Mouse (Mus musculus) inflammation-experienced regulatory T-cells, adult 6 months (primary cell): ENCODE data around the gene Dag1. TPM values are rescaled to one million over a fixed set of nuclear protein-coding genes. Genes with fewer than 3 reads are reported as not detected.
"Not testable (repeated sequence)": the region's sequence is repeated elsewhere in the genome, so short reads cannot be mapped to it uniquely, and the experiment has no call there.

ENCODE experiments used
- ATAC-seq: one replicate; pipeline ENCODE4 v1.8.0; 2017
- polyA plus RNA-seq, 3 experiments: library from polyadenylated mRNA; unstranded; fragments of 100-300 nt; shearing (Covaris generic); gene quantifications; one replicate each; pipeline ENCODE4 v1.2.1; 2017

Gene Dag1
- polyA plus RNA-seq = 1 to 10 TPM; 1.6 to 3.2 (median 2.2) TPM

DNA sequence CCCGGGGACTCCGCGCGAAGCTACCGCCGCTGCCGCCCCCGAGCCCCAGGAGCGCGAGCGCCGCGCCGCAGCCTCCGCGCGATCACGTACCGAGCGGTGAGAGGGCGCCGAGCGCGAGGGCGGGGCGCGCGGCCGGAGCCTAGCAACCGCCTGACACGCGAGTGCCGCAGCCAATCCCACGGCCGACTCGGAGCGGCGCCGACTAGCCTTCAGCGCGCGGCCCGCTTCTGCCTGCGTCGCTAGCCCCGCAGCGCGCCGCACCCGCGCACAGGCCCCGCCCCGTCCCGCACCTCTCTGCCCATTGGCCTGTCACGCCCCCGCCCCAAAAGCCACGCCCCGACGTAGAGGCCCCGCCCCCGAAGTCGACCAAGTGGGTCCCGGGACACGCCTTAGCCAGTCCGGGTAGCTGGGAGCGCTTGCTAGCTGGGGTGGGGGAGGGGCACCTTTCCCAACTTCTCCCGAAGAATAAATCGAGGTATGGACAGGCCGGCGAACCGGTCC lies at the start of gene Dag1:
Gene Dag1, minus strand, starts transcription at position 269 of the 501 bp plus-strand sequence.
- peak; percentile 92 for ATAC-seq

- no peak for ATAC-seq
Observed at GRCm38 (mm10) chr9:108308141-108308540, 44.4 kb upstream of the Dag1 start.

DNA sequence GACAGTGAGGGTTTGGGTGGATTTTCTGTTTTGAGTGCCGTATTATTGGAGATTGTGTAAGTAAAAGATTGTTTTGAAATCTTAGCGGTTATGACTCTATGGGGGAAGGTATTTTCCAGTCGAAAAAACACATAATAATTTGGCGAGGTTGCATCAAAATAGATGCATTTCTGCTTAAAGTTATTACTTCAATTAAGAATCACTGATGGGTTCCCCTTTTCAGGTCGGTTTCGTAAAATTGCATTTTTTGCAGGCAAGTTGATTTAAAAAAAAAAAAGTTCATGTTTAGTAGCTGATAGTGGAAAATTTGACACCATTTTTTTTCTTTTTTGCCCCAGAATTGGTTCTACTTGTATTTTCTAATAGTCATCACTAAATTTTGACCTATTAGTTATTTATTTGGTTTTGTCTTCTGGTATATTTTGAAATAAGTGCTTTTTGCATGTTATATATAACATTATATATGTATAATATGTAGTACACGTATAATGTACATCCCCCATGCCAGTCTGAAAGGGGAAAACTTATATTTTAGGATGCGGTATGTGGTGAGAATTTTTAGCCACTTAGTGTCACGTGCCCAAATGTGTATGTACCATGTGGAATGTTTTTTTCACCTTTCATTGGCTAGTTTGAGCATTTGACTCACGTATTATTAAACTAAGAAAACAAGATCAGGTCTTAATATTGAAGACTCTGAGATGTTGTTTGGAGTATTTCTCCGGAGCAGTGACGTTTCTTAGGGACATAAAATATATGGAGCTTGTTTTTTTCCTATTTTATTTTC lies 43.5 kb upstream of the Dag1 start:
- ATAC-seq = no peak

- peak; percentile 50 for ATAC-seq
Observed at GRCm38 (mm10) chr9:108306571-108306980, 42.8 kb upstream of the Dag1 start.

GRCm38 (mm10) chr9:108305629-108306520 lies 42.1 kb upstream of the Dag1 start, which contains the start of the genes Rhoa and Tcta:
Rhoa (plus strand) TSS chr9:108306129.
Tcta (minus strand) TSS chr9:108306160.
- peak; percentile 96 for ATAC-seq

DNA sequence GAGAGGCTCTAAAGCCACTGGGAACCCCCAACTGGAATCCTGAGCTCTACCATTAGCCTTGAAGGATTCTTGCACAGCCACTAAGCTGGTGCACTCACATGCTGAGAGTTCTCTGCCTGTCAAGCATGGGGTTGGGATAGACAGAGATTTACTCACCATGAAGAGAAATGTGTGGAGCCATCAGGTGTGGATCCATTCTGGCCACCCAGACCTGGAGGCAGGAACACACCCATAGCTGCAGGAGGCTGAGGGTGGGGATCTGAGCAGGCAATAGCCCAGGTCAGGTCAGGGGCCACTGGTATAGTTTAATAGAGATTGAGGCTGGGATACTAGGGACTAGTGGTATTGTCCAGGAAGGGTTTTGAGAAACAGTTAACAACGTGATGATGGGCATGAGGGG lies 41.4 kb upstream of the Dag1 start:
- no peak for ATAC-seq

GRCm38 (mm10) chr9:108304716-108305115 lies 41.0 kb upstream of the Dag1 start:
- ATAC-seq = no peak

DNA sequence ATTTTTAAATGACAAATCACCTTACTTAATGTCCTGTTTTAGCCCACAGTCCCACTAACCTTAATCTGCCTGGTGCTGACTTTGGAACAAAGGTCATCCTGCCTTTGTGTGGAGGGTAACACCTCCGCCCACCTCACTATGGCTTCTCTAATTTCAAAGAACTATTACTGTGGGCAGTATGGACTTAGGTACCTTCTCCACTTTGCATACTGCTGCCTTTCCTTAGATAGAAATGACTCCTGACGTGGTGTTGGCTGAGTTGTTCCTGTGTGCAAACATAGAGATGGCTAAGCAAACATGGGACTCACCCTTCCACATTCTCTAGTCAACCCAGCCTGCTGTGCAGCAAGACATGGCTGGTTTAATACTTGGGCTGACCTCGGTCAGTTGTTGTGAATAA lies 38.1 kb upstream of the Dag1 start:
- no peak for ATAC-seq

DNA sequence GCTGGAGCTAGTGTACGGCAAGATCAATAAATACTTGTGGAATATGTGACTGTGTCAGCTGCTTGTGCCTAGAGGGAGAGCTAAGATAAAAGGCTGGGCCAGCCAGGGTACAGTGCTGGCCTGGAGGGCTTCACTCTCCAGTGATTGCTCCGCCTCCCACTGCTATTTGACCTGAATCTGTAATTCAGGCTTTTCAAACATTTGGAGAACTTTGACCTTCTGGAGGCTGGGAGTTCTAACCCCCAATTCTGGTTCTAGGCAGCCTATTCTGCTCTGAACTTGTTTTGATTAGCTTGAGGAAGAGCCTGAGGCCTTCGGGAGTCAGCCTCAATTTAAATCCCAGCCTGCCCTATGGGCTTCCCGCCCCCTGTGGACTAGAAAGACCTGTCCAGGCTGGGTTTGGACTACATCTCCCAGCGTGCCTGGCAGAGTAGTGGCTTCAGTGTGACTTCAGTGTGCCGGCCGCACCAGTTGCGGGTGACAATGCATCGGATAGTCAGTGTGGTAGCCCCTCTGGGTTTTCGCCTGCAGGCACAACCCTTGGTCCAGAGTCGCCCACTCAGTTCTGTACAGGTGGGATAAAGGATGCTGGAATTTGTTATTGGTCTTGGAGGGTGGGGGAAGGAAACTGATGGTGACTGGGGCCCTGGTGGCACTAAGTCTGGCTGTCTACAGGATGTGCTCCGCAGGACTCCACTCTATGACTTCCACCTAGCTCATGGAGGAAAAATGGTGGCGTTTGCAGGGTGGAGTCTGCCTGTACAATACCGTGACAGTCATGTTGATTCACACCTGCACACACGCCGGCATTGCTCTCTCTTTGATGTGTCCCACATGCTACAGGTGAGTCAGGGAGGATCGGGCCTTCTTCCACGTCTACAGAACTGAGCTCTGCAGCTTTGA lies 32.9 kb upstream of the Dag1 start, which contains the start of gene Amt:
Gene Amt, plus strand, starts transcription at position 401 of the 903 bp plus-strand sequence.
- no peak for ATAC-seq

DNA sequence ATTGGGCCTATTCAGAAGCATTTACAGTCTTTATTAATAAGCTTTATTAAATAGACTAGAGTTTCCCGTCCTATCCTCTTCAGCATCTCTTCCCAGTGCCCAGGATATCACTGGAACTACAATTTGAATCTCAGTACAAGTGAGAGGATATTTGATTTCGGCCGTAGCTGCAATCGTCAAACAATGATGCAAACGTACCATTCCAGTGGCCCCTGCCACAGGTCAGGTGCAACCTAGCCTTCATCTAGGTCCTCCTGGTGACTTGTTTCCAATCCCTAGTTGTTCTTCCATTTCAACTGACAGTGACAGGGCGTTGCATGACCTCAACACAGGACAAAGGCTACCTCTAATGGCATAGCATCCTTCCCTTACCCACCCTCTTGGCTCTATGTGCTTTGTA lies 27.0 kb upstream of the Dag1 start:
- no peak for ATAC-seq

DNA sequence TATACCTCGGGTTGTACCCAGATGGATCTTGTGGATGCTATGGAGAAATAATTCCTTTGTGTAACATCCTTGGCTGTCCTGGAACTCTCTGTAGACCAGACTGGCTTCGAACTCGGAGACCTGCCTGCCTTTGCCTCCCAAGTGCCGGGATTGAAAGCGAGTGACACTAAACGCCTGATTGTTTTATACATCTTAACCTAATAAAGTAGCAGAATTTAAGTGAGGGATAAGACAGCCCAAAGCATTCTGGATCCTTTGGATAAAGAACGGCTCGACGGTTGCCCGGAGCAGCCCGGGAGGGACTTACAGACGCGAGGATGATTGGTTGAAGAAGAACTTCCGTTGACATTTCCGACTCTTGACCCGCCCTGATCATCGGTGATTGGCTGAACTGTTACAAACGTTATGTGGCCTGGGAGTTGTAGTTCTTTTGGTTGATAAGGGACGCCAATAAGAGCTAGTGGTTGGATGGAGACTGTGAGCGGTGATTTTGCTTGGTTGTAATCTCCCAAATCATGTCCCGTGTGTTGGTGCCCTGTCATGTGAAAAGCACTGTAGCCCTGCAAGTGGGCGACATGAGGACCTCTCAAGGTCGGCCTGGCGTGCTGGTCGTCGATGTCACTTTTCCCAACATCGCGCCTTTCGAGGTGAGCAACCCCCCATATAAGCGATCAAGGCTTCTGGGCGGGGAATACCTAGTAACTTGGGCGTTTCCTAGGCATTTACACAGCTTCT lies 26.4 kb upstream of the Dag1 start, which contains the start of gene Nicn1:
Gene Nicn1, plus strand, starts transcription at position 414 of the 735 bp plus-strand sequence.
- peak; percentile 100 for ATAC-seq

DNA sequence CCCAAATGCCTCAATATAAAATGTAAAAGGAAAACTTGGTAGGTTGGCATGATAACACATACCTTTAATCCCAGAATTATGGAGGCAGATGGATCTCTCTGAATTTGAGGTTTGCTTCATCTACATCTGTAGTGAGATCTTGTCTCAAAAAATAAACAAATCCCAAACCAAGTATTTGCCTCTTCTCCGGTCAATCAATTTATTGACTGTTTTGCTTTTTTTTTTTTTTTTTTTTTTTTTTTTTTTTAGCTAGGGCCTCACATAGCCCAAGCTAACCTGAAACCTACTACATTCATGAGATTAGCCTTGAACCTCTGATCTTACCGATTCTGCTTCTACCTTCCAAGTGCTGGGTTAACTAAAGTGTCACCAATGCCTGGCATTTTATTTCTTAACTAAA lies 25.6 kb upstream of the Dag1 start:
- ATAC-seq = no peak

- not testable (repeated sequence) for ATAC-seq
Observed at GRCm38 (mm10) chr9:108287526-108288238, 23.9 kb upstream of the Dag1 start.

DNA sequence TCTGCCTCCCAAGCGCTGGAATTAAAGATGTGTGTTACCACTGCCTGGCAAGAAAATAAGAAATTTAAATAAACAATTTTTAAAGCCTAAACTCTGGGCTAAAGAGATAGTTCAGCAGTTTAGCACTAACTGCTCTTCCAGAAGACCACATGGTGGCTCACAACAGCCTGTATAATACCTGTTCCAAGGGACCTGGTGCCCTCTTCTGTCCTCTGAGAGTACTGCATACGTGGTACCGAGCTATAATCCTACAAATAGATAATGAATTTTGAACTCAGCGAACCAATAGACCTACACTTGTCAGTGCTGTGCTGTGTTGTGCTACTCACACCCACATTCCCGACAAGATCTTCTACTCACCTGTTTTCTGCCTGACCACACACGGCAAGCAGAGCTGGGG lies 20.7 kb upstream of the Dag1 start:
- peak; percentile 98 for ATAC-seq

DNA sequence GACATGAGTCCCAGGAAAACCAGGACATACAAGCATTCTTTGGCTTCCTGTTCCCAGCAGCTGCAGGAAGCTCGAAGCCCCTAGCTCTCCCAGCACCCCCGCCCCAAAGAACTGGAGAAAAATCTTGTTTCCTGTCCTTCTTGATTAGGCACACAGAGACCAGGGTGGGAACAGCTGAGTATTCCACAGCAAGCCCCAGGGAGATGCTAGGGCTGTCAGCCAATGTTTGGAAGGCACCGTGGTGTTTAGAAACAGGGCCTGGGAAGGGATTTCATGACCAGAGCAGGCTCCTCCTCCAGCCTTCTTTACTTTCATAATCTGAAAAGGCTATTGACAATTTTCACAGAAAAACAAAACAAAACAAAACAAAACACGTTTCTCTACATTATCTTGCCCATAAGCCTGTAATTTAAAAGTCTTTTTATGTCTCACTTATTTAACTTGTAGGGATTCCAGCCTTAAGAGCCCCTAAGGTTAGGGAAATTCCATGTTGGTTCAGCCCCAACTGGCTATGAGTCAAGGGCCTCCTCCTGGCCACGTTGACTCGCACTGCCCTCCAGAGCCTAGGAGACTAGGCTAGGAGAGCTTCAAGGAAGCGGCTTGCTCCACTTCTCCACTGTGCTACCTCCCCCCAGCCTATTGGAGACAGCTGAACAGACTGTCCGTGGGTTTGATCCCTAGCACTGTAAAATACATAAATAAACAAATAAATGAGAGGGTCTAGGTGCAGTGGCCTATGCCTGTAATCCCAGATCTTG lies 16.5 kb upstream of the Dag1 start:
- ATAC-seq = no peak

DNA sequence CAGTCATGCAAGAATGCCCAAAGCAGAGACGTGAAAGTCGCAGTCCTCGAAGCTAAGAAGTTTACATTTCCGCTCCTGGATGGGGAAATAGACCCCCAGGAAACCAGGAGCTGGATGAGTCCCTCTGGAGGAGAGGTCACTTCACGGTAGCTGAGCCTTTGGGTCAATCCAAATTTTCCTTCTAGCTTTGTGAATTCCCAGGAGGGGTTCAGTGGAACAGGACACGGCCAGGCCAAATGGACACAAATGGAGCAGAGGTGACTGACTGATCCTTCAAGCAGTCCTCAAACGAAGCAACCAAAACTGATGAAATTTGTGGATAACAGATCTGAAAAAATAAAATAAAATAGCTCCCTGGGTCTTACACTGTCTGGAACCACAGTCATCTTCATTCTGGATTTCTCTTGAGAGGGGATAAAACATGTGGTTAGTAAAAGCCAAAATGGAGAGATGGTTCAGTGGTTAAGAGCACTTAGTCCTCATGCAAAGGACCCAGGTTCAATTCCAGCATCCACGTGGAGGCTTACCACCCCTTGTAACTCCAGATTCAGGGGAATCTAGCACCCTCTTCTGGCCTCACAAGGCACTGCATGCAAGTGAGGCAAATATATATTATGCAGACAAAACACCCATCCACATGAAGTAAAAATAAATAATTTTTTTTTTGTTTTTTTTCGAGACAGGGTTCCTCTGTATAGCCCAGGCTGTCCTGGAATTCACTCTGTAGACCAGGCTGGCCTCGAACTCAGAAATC lies 15.1 kb upstream of the Dag1 start:
- no peak for ATAC-seq

DNA sequence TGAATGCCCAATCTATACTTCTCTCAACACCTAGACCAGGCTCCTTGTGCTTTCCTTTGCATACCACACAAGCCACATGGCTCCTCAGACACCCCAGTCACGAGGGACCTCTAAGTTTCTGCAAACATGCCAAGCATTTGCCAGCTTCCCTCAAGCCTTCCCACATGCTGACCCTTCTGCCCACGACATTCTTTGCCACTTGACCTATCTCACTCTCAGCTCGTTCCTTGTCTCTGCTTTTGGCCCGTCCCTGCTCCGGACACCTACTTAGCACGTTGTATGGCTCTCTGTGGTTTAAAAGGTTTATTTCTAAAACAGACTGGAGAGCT lies 11.5 kb upstream of the Dag1 start:
- ATAC-seq = no peak

DNA sequence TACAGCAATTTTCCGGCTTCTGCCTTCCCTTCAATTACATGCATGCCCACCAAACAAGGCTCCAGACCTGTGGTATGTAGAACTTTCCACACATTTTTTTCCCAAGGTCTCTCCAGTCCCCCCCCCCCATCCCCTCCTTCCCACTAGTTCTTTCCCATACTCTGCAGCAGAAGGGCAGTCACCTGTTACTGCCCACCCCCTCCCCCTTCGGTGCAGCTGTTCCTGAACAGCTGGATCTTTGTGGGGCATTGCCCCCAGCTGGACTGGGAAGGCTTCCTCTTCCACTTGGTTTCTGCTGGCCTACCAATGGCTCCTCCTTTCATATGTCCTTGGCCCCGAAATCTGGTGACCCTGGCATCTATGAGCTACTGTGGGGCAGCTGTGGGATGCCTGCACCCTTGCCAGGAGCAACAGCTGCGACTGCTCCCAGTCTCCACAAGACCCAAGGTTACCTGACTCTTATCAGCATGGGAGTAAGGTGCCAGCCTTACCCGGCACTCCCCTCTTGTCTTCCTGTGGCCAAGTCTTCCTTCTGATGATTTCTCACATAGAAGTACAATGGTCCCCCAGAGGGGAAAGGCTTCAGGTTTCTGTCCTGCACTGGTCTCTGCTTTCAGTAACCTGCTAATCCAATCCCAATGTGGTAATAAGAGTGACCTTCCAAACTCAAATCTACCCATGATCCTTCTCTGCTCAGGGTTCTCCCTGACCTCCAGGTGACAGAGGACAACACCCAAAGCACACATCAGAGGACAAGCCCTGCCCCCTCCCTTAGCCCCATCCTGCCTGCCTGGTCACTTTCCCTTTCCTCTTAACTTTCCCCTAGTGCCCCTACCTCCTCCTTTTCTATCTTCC lies 10.9 kb upstream of the Dag1 start:
- ATAC-seq = no peak
